Mouse (Mus musculus): ENCODE results near the gene Gpr89. TPM values are rescaled to one million over a fixed set of nuclear protein-coding genes. Genes with fewer than 3 reads are reported as not detected.

Gene Gpr89
- polyA plus RNA-seq (2015; fragmentation: Nextera tagmentation; extraction: Ambion mirVana), result 19.4 and 20.3 TPM in 2 replicates

DNA sequence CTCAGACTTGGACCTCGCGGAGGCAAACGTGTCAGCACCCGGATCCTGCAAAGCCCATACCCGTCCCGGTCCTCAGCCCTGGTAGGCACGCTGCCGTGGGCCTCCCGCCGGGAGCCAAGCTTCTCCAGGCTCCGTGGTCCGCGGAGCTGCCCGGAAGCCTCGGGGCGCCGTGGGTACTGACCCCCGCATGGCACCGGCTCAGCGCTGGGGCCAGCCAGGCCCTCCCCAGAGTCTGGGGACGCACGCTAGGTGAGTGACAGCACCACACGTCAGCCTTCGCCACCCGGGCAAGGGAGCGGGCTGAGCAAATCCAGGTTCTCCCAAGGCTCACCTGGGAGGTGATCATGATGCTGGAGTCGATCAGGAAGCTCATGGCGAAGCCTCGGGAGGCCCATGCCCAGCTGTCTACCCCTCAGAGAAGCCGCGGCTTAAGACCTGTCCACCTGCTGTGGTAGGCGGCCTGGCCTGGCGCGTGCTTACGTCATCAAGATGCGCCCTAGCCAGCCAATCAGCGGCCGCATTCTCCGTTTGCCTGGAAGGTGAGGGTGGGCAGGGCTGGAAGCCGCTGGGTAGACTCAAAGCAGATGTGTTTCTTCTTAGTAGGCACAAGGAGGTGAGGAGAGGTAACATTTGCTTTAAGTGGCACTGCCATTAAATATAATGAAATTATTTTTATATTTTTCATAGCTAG, at the start of gene Gpr89:
TSS of gene Gpr89 (minus strand) at position 496 of the 691 bp plus-strand sequence.

GRCm38 (mm10) chr3:96925920-96926319, 20.8 kb upstream of the Gpr89 start, which contains the start of gene Gja8:
Gene Gja8, minus strand, starts transcription at chr3:96926020.

GRCm38 (mm10) chr3:96904393-96904792, 753 bp downstream of the Gpr89 start, which contains the start of gene Gja5:
Gene Gja5, plus strand, starts transcription at chr3:96904693.

DNA sequence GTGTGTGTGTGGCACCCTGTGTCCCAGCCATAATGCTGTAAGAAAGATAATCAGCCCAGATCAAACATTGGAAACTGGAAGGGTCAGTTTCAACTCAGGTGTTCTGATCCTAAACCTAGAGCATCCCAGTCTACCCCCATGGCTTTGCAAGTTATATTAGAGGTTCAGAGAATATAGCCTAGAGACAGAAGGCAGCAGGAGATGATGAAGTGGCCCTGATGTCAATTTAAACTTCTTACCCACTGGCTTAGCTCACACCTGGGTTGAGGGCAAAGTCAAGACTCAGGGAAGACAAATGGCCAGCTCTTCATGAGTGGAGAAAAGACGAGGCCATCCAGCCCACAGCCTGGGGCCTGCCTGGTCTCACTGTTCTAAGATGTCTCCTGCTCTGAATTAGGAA, 76.2 kb downstream of the Gpr89 start, which contains the start of the genes Pdzk1 and Cd160:
TSS of gene Pdzk1 (plus strand) at position 301 of the 400 bp plus-strand sequence.
TSS of gene Cd160 (minus strand) at position 368 of the 400 bp plus-strand sequence.

Other genes with a start within 250 kb of the Gpr89 start
- gene Ankrd35, start 235.2 kb downstream of the Gpr89 start, polyA plus RNA-seq (2015; fragmentation: Nextera tagmentation; extraction: Ambion mirVana), result 0.40 and 0.49 TPM in 2 replicates
- 13.2 and 18.1 TPM in 2 replicates for gene Pias3, start 209.0 kb downstream of the Gpr89 start, polyA plus RNA-seq (2015; fragmentation: Nextera tagmentation; extraction: Ambion mirVana)
- 1.6 and 2.9 TPM in 2 replicates for gene Nudt17, start 196.8 kb downstream of the Gpr89 start, polyA plus RNA-seq (2015; fragmentation: Nextera tagmentation; extraction: Ambion mirVana)
- gene Polr3c, start 177.7 kb downstream of the Gpr89 start, polyA plus RNA-seq (2015; fragmentation: Nextera tagmentation; extraction: Ambion mirVana), result 21.1 and 22.0 TPM in 2 replicates
- 30.7 and 36.5 TPM in 2 replicates for gene Rnf115, start 177.7 kb downstream of the Gpr89 start, polyA plus RNA-seq (2015; fragmentation: Nextera tagmentation; extraction: Ambion mirVana)
- not detected in 2 replicates for gene Pdzk1, start 76.1 kb downstream of the Gpr89 start, polyA plus RNA-seq (2015; fragmentation: Nextera tagmentation; extraction: Ambion mirVana)
- gene Cd160, start 76.0 kb downstream of the Gpr89 start, polyA plus RNA-seq (2015; fragmentation: Nextera tagmentation; extraction: Ambion mirVana), result 1.2 and 2.6 TPM in 2 replicates
- 2.9 and 3.7 TPM in 2 replicates for gene Gja5, start 653 bp downstream of the Gpr89 start, polyA plus RNA-seq (2015; fragmentation: Nextera tagmentation; extraction: Ambion mirVana)
- gene Gja8, start 20.7 kb upstream of the Gpr89 start, polyA plus RNA-seq (2015; fragmentation: Nextera tagmentation; extraction: Ambion mirVana), result not detected in 2 replicates

Data from spleen, postnatal 0 days (tissue).